Mouse (Mus musculus) small intestine, adult 2 months (tissue): ENCODE results near the gene Sept8. TPM values are rescaled to one million over a fixed set of nuclear protein-coding genes. Genes with fewer than 3 reads are reported as not detected.

Experiments
- H3K27ac ChIP-seq: fragments of 200-500 bp; 2 replicates; pipeline ENCODE4 v1.5.1; 2012; ENCODE audit warnings: low read depth, low read length, control low read depth, inconsistent platforms; ENCODE audit not compliant: insufficient read depth
- H3K27me3 ChIP-seq: fragments of 200-500 bp; 2 replicates; pipeline ENCODE4 v1.6.1; 2012; ENCODE audit warnings: mild to moderate bottlenecking, moderate library complexity, low read length, inconsistent platforms; ENCODE audit not compliant: control insufficient read depth, insufficient read depth
- H3K36me3 ChIP-seq: fragments of 200-500 bp; 2 replicates; pipeline ENCODE4 v1.6.1; 2012; ENCODE audit warnings: mild to moderate bottlenecking, low read length, control low read depth, inconsistent platforms; ENCODE audit not compliant: control insufficient read depth, insufficient read depth
- H3K4me1 ChIP-seq: fragments of 200-500 bp; 2 replicates; pipeline ENCODE4 v1.6.1; 2012; ENCODE audit warnings: low read length, inconsistent platforms, mixed read lengths; ENCODE audit not compliant: control insufficient read depth, insufficient read depth, insufficient read length
- H3K4me3 ChIP-seq: fragments of 200-500 bp; 2 replicates; pipeline ENCODE4 v1.5.1; 2012; ENCODE audit warnings: low read depth, mild to moderate bottlenecking, control low read depth, inconsistent platforms, low read length, moderate library complexity
- CTCF ChIP-seq: fragments of 200-500 bp; IDR thresholded peaks from 2 replicates; pipeline ENCODE4 v1.5.1; 2012; ENCODE audit warnings: low read depth, mild to moderate bottlenecking, control low read depth, inconsistent platforms, low read length, moderate library complexity, mixed read lengths; ENCODE audit not compliant: insufficient replicate concordance, insufficient read length; ENCODE audit errors: extremely low read depth
- POLR2A ChIP-seq: fragments of 200-500 bp; IDR thresholded peaks from 2 replicates; pipeline ENCODE4 v1.6.1; 2012; ENCODE audit warnings: low read depth, mild to moderate bottlenecking, control low read depth, inconsistent platforms, low read length, moderate library complexity
- WGBS: fragments of 180-500 bp; shearing (Covaris S2); methylation state at CpG from one replicate; pipeline ENCODE4 v1.1.7; 2018; 5-methylcytosine and 5-hydroxymethylcytosine counted together
- polyA plus RNA-seq: library from polyadenylated mRNA; depleted of rRNA; stranded (reverse); fragments of >200 nt; gene quantifications from 2 replicates; pipeline ENCODE4 v1.2.3, GENCODE M21; 2012

Sept8 gene
- polyA plus RNA-seq, 1 experiment = 9.7 TPM

- no peak for TF ChIP-seq POLR2A
- no peak for TF ChIP-seq CTCF
- WGBS = 87% methylated on average over 3 of the region's 3 CpGs
- no peak overlapping the region for H3K4me3 ChIP-seq
- peaks cover 11% of the 10 kb centered on the region; the same call in 1 of the 2 replicates for H3K4me1 ChIP-seq
- H3K36me3 ChIP-seq = no peaks in the 10 kb centered on the region
- no peak overlapping the region for H3K27ac ChIP-seq
- no peaks in the 10 kb centered on the region for H3K27me3 ChIP-seq
These were observed 32.7 kb upstream of the Sept8 start for GRCm38 (mm10) chr11:53486351-53486750.

GRCm38 (mm10) chr11:53486822-53487594, 32.0 kb upstream of the Sept8 start:
- WGBS = 18% methylated on average over 27 of the region's 27 CpGs
- no peaks in the 10 kb centered on the region for H3K36me3 ChIP-seq
- TF ChIP-seq POLR2A = no peak
- TF ChIP-seq CTCF = no peak
- H3K27me3 ChIP-seq = no peaks in the 10 kb centered on the region
- peaks cover 14% of the 10 kb centered on the region; the same call in 1 of the 2 replicates for H3K4me1 ChIP-seq
- H3K4me3 ChIP-seq = peak overlapping the region; percentile 37
- no peak overlapping the region for H3K27ac ChIP-seq

- TF ChIP-seq CTCF (no peak), POLR2A (no peak)
- WGBS = 98% methylated on average over 5 of the region's 5 CpGs
- H3K4me3 ChIP-seq = no peak overlapping the region
- H3K27ac ChIP-seq = no peak overlapping the region
- H3K36me3 ChIP-seq = no peaks in the 10 kb centered on the region
- peaks cover 10% of the 10 kb centered on the region; the same call in 1 of the 2 replicates for H3K4me1 ChIP-seq
- no peaks in the 10 kb centered on the region for H3K27me3 ChIP-seq
These were observed 30.1 kb upstream of the Sept8 start for GRCm38 (mm10) chr11:53489007-53489406.

- no peaks in the 10 kb centered on the region for H3K27me3 ChIP-seq
- peaks cover 10% of the 10 kb centered on the region; the same call in 1 of the 2 replicates for H3K4me1 ChIP-seq
- TF ChIP-seq CTCF (no peak), POLR2A (no peak)
- no peaks in the 10 kb centered on the region for H3K36me3 ChIP-seq
- no peak overlapping the region for H3K4me3 ChIP-seq
- H3K27ac ChIP-seq = no peak overlapping the region
- WGBS = 89% methylated on average over 9 of the region's 9 CpGs
These were observed 29.6 kb upstream of the Sept8 start for GRCm38 (mm10) chr11:53489421-53489820.

GRCm38 (mm10) chr11:53491954-53492401, 27.1 kb upstream of the Sept8 start:
- TF ChIP-seq POLR2A (no peak), CTCF (no peak)
- Histone ChIP-seq H3K27ac (no peak overlapping the region), H3K4me1 (peaks cover 8% of the 10 kb centered on the region; the same call in 1 of the 2 replicates), H3K27me3 (no peaks in the 10 kb centered on the region), H3K4me3 (no peak overlapping the region), H3K36me3 (no peaks in the 10 kb centered on the region)
- 34% methylated on average over 8 of the region's 8 CpGs for WGBS

- TF ChIP-seq POLR2A (no peak), CTCF (no peak)
- H3K4me3 ChIP-seq = no peak overlapping the region
- H3K27me3 ChIP-seq = no peaks in the 10 kb centered on the region
- no peaks in the 10 kb centered on the region for H3K36me3 ChIP-seq
- peaks cover 4% of the 10 kb centered on the region; the same call in 1 of the 2 replicates for H3K4me1 ChIP-seq
- no peak overlapping the region for H3K27ac ChIP-seq
- WGBS = 73% methylated on average over 3 of the region's 3 CpGs
These were observed 25.7 kb upstream of the Sept8 start for GRCm38 (mm10) chr11:53493243-53493955.

- no peak overlapping the region for H3K27ac ChIP-seq
- no peaks in the 10 kb centered on the region for H3K36me3 ChIP-seq
- no peaks in the 10 kb centered on the region for H3K27me3 ChIP-seq
- TF ChIP-seq CTCF (no peak), POLR2A (no peak)
- H3K4me1 ChIP-seq = peaks cover 4% of the 10 kb centered on the region; the same call in 1 of the 2 replicates
- 83% methylated on average over 6 of the region's 6 CpGs for WGBS
- H3K4me3 ChIP-seq = no peak overlapping the region
These were observed 23.6 kb upstream of the Sept8 start for GRCm38 (mm10) chr11:53495417-53495816.
